20 mouse cellular contexts compared by ENCODE assay signal in genomic region chr14:97287447-97287846, GRCm38 (mm10).
"Had no signal": no experiment of that assay in that cellular context is flagged by ENCODE, and none has a peak within 500 bp of the region (broad histone marks: within the 10 kb centered on the region; RNA-seq: fewer than 3 reads in every experiment).

No protein-coding gene starts in this region.

- H3K4me3 ChIP-seq: lung, embryonic 15.5 days; midbrain, embryonic 10.5 days; midbrain, embryonic 12.5 days; myocyte; neural tube, embryonic 13.5 days; neural tube, embryonic 15.5 days; stomach, embryonic 15.5 days had no signal

- H3K27ac ChIP-seq: lung, embryonic 15.5 days; macrophage; midbrain, embryonic 10.5 days; midbrain, embryonic 12.5 days; neural tube, embryonic 13.5 days; neural tube, embryonic 15.5 days; stomach, embryonic 15.5 days; stomach, postnatal 0 days had no signal

- DNase-seq: liver, postnatal 0 days; lung, adult 2 months; lung, postnatal 14 days; lung, postnatal 36 days; midbrain, embryonic 14.5 days; right cerebral cortex, postnatal 14 days; thymus, adult 2 months; thymus, postnatal 25 days; thymus, postnatal 4 days had no signal

- H3K27me3 ChIP-seq: lung, embryonic 15.5 days; midbrain, embryonic 12.5 days; neural tube, embryonic 13.5 days; neural tube, embryonic 15.5 days; stomach, embryonic 15.5 days had no signal

- ATAC-seq: liver, postnatal 0 days; lung, postnatal 0 days; midbrain, embryonic 16.5 days had no signal

- H3K36me3 ChIP-seq: lung, embryonic 15.5 days; midbrain, embryonic 10.5 days; midbrain, embryonic 12.5 days; neural tube, embryonic 13.5 days; neural tube, embryonic 15.5 days; stomach, embryonic 15.5 days had no signal

- H3K4me1 ChIP-seq: lung, embryonic 15.5 days; midbrain, embryonic 10.5 days; midbrain, embryonic 12.5 days; neural tube, embryonic 13.5 days; neural tube, embryonic 15.5 days; stomach, embryonic 15.5 days had no signal
